Mouse (Mus musculus) kidney, embryonic 14.5 days (tissue): Measurements from ENCODE around the gene Kcnd3. TPM values are rescaled to one million over a fixed set of nuclear protein-coding genes. Genes with fewer than 3 reads are reported as not detected.
"Not testable (repeated sequence)": the region's sequence is repeated elsewhere in the genome, so short reads cannot be mapped to it uniquely, and the experiment has no call there.

Experiments used
- ATAC-seq: fragments of 200-750 bp; cut with Nextera tagmentation; 2 replicates; pipeline ENCODE4 v1.8.0; 2017; ENCODE audit warnings: moderate number of reproducible peaks, mild to moderate bottlenecking, moderate TSS enrichment, moderate library complexity; ENCODE audit not compliant: low FRiP score, low TSS enrichment
- H3K27ac ChIP-seq: fragments of 300-500 bp; sonication (generic); 2 replicates; pipeline ENCODE4 v1.5.1; 2014; ENCODE audit warnings: low read depth, mild to moderate bottlenecking, low read length, moderate library complexity, mixed read lengths
- H3K27me3 ChIP-seq: fragments of 300-500 bp; sonication (generic); 2 replicates; pipeline ENCODE4 v1.6.1; 2014; ENCODE audit warnings: mild to moderate bottlenecking, low read length; ENCODE audit not compliant: control insufficient read depth, insufficient read depth
- H3K36me3 ChIP-seq: fragments of 300-500 bp; sonication (generic); 2 replicates; pipeline ENCODE4 v1.6.1; 2014; ENCODE audit warnings: low read length, mixed read lengths; ENCODE audit not compliant: control insufficient read depth, insufficient read depth
- H3K4me1 ChIP-seq: fragments of 300-500 bp; sonication (generic); 2 replicates; pipeline ENCODE4 v1.6.1; 2014; ENCODE audit warnings: low read length, mixed read lengths; ENCODE audit not compliant: control insufficient read depth, insufficient read depth
- H3K4me2 ChIP-seq: fragments of 300-500 bp; sonication (generic); replicated peaks from 2 replicates; pipeline ENCODE4 v1.6.1; 2014; ENCODE audit warnings: low read depth, mild to moderate bottlenecking, low read length
- H3K4me3 ChIP-seq: fragments of 300-500 bp; sonication (generic); 2 replicates; pipeline ENCODE4 v1.5.1; 2014; ENCODE audit warnings: mild to moderate bottlenecking, low read length
- H3K9ac ChIP-seq: fragments of 300-500 bp; sonication (generic); 2 replicates; pipeline ENCODE4 v1.6.1; 2014; ENCODE audit warnings: low read depth, mild to moderate bottlenecking, low read length, moderate library complexity
- H3K9me3 ChIP-seq: fragments of 300-500 bp; sonication (generic); 2 replicates; pipeline ENCODE4 v1.6.1; 2016; ENCODE audit warnings: low read length; ENCODE audit not compliant: control insufficient read depth
- WGBS: fragments of 180-500 bp; shearing (Covaris S2); extraction: QIAGEN DNeasy Blood & Tissue Kit; methylation state at CpG from one replicate; pipeline ENCODE4 v1.1.7; 2014; 5-methylcytosine and 5-hydroxymethylcytosine counted together
- polyA plus RNA-seq: library from polyadenylated mRNA; unstranded; fragments of >200 nt; fragmentation: Nextera tagmentation; extraction: Ambion mirVana; gene quantifications from 2 replicates; pipeline ENCODE4 v1.2.1, GENCODE M21; 2014

Kcnd3 gene
- polyA plus RNA-seq, 1 experiment from 2014 or later: 2.8 TPM

DNA sequence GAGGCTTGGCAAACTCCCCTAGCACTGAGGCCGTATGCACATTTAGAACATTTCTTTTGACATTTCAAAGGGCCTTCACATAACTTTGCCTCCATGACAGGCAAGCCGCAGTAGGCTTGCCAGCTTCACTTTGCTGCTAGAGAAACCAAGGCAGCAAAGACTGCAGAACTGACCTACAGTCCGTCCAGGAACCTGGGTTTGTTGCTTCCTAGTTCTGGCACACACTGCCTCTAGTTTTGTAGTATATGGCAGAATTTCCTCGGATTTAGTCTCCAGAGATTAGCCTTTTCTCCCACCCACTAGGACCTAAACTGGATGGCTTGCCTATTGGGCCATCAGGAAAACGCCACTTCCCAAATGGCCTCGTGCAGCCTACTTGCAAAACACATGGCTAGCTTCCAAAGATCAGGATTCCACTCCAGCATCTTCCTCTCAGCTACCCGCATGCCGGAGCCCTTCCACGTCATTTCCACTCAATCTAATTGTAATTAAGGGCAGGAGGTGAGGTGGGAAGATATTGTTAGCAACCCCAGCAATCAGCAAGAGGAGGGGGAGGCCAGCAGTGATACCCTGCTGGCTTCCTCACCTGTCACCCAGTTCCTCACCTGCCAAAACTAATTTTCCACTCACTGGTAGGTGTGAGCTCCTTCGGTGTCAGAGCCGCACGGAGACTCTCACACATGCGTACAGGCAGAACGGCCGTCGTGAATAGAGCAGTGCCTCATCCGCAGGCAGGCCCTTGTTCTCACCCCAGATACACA is 244.4 kb downstream of the Kcnd3 start:
- Histone ChIP-seq H3K36me3 (no peaks in the 10 kb centered on the region), H3K4me3 (no peak overlapping the region), H3K9ac (no peak overlapping the region), H3K27ac (no peak overlapping the region), H3K9me3 (no peaks in the 10 kb centered on the region), H3K27me3 (0 out of 2 replicates have a peak, but pooled peaks cover 3% of the 10 kb centered on the region), H3K4me2 (no peak overlapping the region), H3K4me1 (peaks cover 10% of the 10 kb centered on the region)
- ATAC-seq: no peak
- WGBS: 66% methylated on average over 17 of the region's 17 CpGs

DNA sequence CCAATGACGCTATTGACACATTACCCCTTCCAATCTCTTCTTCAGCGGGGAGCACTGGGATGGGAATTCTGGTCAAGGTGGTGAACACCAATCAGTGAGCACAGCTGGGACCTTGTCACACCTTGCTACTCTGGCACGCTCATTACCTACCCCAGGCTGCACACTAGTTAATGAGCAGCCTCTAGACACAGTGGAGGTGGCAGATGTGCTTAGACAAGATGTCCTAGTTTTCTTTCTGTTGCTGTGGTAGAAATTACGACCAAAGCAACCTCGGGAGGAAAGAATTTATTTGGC is 245.0 kb downstream of the Kcnd3 start:
- Histone ChIP-seq H3K27ac (no peak overlapping the region), H3K9me3 (no peaks in the 10 kb centered on the region)

DNA sequence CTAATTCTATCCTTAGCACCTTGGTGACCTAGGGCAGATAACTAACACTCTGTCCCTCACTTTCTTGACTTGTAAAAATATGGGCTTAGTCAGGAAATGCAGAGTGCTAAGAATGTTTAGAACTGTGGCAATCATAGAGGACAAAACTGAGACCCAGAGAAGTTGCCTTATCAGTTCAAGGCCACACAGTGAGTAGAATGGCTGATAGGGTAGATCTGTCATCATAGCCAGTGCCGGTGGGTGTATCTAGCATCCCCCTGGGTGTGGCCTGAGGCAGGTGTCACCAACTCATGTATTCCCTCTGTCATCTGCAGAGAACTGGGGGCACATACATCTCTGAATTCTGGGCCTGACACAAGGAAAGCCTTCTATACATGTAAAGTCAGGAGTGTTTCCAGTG is 246.2 kb downstream of the Kcnd3 start:
- Histone ChIP-seq H3K4me1 (peaks cover 10% of the 10 kb centered on the region), H3K27me3 (0 out of 2 replicates have a peak, but pooled peaks cover 3% of the 10 kb centered on the region), H3K9ac (no peak overlapping the region), H3K27ac (no peak overlapping the region), H3K9me3 (no peaks in the 10 kb centered on the region), H3K4me2 (no peak overlapping the region), H3K4me3 (no peak overlapping the region), H3K36me3 (no peaks in the 10 kb centered on the region)
- 86% methylated on average over 1 of the region's 1 CpGs for WGBS
- ATAC-seq: no peak

More for the DNA sequence above, 245.0 kb downstream of the Kcnd3 start:
- 0 out of 2 replicates have a peak, but pooled peaks cover 3% of the 10 kb centered on the region for H3K27me3 ChIP-seq
- no peak overlapping the region for H3K4me2 ChIP-seq
- WGBS: 65% methylated on average over 5 of the region's 5 CpGs
- no peaks in the 10 kb centered on the region for H3K36me3 ChIP-seq
- H3K4me1 ChIP-seq: peaks cover 10% of the 10 kb centered on the region
- H3K4me3 ChIP-seq: no peak overlapping the region
- no peak for ATAC-seq
- H3K9ac ChIP-seq: no peak overlapping the region

DNA sequence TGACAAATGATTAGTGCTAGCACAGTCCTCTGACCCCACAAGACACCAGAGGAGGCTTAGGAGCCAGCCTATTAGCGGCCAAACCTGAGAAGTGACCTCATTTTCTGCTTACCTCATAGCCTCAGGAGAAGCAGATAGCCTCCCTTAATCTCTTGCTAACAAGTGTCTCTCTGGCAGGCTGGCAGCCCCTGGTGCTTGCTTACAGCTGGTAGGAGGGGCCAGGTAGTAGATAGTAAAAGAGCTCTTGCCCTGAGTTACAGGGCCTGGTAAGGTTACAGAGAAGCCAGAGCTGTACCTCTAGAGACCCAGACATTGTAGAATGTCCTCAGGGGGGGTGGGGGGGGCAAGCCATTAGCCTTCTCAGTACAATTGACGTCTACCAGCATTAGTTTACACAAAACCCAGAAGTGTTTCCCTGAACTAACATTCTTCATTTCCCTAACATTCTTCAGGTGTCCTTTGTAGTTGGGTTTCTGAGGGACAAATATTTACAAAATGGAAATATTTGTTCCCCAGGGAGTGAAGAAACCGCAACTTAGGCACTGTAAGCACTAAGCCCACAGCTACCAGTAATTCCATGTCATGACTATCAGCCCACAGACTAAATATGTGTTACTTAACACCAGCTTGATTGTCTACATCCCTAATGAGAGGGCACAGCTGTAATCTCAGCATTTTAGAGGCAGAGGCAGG is 247.3 kb downstream of the Kcnd3 start:
- no peak overlapping the region for H3K4me3 ChIP-seq
- no peak overlapping the region for H3K4me2 ChIP-seq
- no peaks in the 10 kb centered on the region for H3K36me3 ChIP-seq
- 67% methylated on average over 3 of the region's 3 CpGs for WGBS
- 0 out of 2 replicates have a peak, but pooled peaks cover 6% of the 10 kb centered on the region for H3K27me3 ChIP-seq
- H3K4me1 ChIP-seq: peaks cover 14% of the 10 kb centered on the region
- no peak overlapping the region for H3K9ac ChIP-seq
- no peak for ATAC-seq
- H3K9me3 ChIP-seq: no peaks in the 10 kb centered on the region
- H3K27ac ChIP-seq: no peak overlapping the region

DNA sequence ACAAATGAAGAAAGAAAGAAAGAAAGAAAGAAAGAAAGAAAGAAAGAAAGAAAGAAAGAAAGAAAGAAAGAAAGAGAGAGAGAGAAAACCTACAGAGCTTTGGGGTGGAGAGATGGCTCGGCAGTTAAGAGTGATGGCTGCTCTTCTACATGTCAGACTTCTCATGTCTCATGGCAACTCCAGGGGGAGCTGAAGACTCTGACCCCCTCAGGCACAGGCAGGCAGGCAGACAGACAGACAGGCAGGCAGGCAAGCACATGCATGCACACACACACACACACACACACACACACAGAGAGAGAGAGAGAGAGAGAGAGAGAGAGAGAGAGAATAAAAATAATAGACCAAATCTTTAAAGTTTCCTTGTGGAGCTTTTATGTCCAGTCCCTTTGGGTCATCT is 248.7 kb downstream of the Kcnd3 start:
- 33% methylated on average over 1 of the region's 1 CpGs for WGBS
- H3K27ac ChIP-seq, H3K4me2 ChIP-seq, H3K9me3 ChIP-seq, ATAC-seq, H3K4me3 ChIP-seq, H3K4me1 ChIP-seq, H3K27me3 ChIP-seq, H3K36me3 ChIP-seq, H3K9ac ChIP-seq: not testable (repeated sequence)

DNA sequence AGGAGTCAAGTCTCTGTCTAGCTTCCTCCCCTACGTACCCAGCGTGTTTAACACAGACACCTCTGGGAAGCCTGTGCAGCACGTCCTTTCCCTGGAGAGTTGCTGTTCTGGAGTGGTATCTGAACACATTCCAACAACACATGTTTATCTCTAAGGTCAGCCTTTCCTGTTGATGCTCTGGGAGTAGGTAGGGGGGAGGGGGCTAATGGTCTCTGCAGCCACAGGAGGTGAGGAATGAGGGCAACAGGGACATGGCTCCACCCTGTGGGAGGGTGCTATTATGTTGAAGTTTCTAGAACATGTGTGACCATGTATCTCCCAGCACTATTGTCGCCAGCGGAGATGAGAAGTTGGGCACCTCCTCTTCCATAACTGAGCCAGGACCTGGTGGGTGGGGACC is 249.3 kb downstream of the Kcnd3 start:
- Histone ChIP-seq H3K4me3 (no peak overlapping the region), H3K9me3 (no peaks in the 10 kb centered on the region), H3K9ac (no peak overlapping the region), H3K36me3 (no peaks in the 10 kb centered on the region), H3K27ac (no peak overlapping the region), H3K4me1 (peaks cover 4% of the 10 kb centered on the region; the same call in 1 of the 2 replicates), H3K27me3 (peaks cover 12% of the 10 kb centered on the region; the same call in 1 of the 2 replicates), H3K4me2 (no peak overlapping the region)
- ATAC-seq: no peak
- WGBS: 62% methylated on average over 5 of the region's 5 CpGs

DNA sequence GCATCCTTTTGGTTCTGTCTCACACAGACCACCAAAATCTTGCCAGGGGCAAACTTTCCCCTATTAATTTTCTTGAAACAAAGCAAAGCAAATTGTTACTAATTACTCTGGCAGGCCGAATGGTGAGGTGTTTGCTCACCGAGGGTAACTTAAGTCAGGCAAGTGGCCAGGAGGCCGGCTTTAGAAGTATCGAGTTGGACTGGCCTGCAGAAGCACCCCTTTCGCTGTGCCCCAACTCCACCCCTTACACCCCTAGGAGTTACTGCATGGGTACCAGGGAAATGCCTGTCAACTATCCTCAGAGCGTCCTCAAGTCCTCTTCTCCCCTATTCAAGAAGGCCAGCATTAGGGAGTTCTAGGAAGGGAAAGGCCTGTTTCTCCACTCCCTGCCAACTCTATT is 251.4 kb downstream of the Kcnd3 start:
- no peaks in the 10 kb centered on the region for H3K36me3 ChIP-seq
- no peaks in the 10 kb centered on the region for H3K9me3 ChIP-seq
- no peak overlapping the region; the same call in 1 of the 2 replicates for H3K4me3 ChIP-seq
- H3K4me2 ChIP-seq: no peak overlapping the region
- H3K9ac ChIP-seq: no peak overlapping the region
- whole genome bisulfite sequencing: 50% methylated on average over 6 of the region's 6 CpGs
- peaks cover 14% of the 10 kb centered on the region for H3K27me3 ChIP-seq
- H3K4me1 ChIP-seq: 0 out of 2 replicates have a peak, but pooled peaks cover 10% of the 10 kb centered on the region
- no peak for ATAC-seq
- no peak overlapping the region for H3K27ac ChIP-seq

DNA sequence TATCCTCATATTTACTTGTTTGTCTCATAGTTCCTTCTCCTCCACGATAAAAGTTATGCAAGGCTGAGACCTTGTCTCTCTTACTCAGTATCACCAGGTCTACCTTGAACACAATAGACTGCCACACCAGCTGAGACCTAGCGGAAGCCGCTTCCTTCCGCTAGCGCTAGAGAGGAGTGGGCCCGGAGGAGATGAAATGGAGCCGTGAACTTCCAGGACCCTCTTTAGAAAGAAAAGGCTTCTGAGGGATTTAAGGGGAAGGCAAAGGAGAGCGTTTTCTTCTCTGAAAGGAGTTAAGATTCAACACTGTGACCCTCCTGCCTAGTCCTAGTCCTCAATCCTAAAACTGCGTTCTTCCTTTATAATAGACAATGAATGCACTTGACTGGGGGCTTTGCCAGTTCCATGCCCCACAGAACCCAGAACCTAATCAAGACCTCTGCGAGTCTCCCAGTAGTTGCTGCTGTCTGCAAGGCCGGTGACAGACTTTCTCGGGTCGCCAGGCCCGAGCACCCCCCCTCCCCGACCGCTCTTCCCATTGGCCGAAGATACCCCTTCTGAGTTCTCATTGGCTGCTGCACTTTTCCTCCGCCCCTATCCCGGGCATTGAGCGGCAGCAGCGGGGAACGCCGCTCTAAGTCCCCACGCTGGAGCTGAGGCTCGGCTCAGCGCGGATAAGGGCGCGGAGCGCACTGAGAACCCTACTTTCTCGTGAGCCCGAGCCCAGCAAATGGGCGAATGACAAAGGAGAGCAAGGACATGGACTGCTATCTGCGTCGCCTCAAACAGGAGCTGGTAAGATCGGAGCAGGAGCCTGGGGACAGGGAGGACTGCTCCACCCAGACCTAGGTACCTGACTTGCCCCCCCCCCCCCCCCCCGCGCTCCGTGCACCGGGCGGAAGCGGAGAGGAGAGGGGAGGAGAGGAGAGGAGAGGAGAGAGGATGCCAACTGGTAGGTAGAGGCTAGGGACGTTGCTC is 252.2 kb downstream of the Kcnd3 start, which contains the start of gene Inka2:
Gene Inka2, plus strand, starts transcription at position 569 of the 978 bp plus-strand sequence.
- Histone ChIP-seq H3K4me3 (peak within 1 kb of the TSS; percentile 41), H3K9me3 (no peaks in the 10 kb centered on the region), H3K4me2 (peak within 1 kb of the TSS; percentile 78), H3K27ac (peak within 1 kb of the TSS; percentile 65; the same call in 1 of the 2 replicates), H3K4me1 (0 out of 2 replicates have a peak, but pooled peaks cover 10% of the 10 kb centered on the region), H3K9ac (peak within 1 kb of the TSS; percentile 44), H3K36me3 (no peaks in the 10 kb centered on the region), H3K27me3 (peaks cover 14% of the 10 kb centered on the region)
- peak; percentile 95 for ATAC-seq
- WGBS: 3% methylated on average over 41 of the region's 43 CpGs
